Mouse (Mus musculus): ENCODE results near the gene Tmem201. TPM values are rescaled to one million over a fixed set of nuclear protein-coding genes. Genes with fewer than 3 reads are reported as not detected.
"Not testable (repeated sequence)": the region's sequence is repeated elsewhere in the genome, so short reads cannot be mapped to it uniquely, and the experiment has no call there.

The Tmem201 gene
- polyA plus RNA-seq, 1 experiment from 2014 or later, result 42.5 TPM

DNA sequence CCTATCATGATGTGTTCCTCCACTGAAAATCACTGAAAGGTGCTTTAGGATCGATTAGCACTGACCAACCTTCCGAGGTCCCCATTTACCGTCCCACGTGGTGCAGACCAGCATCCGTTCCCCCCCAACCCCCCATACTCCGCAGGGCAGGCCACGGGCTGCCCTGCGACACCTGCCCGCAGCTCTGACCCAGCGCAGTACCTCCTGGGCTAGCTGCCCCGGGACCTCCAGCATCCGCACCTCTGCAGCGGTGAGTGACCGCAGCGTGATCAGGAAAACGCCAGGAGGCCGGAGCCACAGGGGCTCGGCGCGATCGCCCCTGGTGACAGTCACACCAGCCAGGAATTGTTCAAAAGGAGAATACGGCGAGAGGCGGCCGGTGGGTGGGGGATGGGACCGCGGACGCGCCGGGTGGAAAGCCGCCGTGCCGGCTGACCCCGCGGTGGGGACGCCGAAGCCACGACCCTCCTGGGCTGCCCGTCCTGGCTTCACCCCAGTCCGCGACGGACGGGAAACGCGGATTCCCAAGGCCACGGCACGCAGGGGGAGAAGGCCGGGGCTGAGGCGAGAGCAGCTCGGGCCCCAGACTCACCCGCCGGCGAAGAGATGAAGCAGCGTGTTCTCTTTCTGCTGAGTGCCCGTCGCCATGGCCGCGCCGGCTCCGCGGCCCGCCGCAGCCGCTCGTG is 35.7 kb upstream of the Tmem201 start:
- WGBS, result under 1% methylated on average over 65 of the region's 65 CpGs
- peak overlapping the region; percentile 71 for H3K9ac ChIP-seq
- peak overlapping the region; percentile 71 for H3K4me3 ChIP-seq
- H3K4me2 ChIP-seq, result peak overlapping the region; percentile 99
- no peaks in the 10 kb centered on the region for H3K9me3 ChIP-seq (replicated peaks)
- H3K36me3 ChIP-seq, result no peaks in the 10 kb centered on the region
- peak; percentile 34 for ATAC-seq (replicated peaks; ENCODE audit: insufficient number of reproducible peaks, insufficient read depth, low FRiP score, low read depth)
- H3K27ac ChIP-seq, result peak overlapping the region; percentile 66
- peaks cover 29% of the 10 kb centered on the region for H3K4me1 ChIP-seq (replicated peaks)
- H3K27me3 ChIP-seq, result no peaks in the 10 kb centered on the region

- Histone ChIP-seq H3K4me3 (no peak overlapping the region), H3K4me1 (replicated peaks) (peaks cover 29% of the 10 kb centered on the region), H3K9me3 (replicated peaks) (no peaks in the 10 kb centered on the region), H3K9ac (no peak overlapping the region), H3K27me3 (no peaks in the 10 kb centered on the region), H3K27ac (no peak overlapping the region), H3K4me2 (no peak overlapping the region), H3K36me3 (no peaks in the 10 kb centered on the region)
- ATAC-seq (replicated peaks; ENCODE audit: insufficient number of reproducible peaks, insufficient read depth, low FRiP score, low read depth), result no peak
- WGBS, result 27% methylated on average over 2 of the region's 2 CpGs
Measured at GRCm38 (mm10) chr4:149772394-149772793, 34.5 kb upstream of the Tmem201 start.

DNA sequence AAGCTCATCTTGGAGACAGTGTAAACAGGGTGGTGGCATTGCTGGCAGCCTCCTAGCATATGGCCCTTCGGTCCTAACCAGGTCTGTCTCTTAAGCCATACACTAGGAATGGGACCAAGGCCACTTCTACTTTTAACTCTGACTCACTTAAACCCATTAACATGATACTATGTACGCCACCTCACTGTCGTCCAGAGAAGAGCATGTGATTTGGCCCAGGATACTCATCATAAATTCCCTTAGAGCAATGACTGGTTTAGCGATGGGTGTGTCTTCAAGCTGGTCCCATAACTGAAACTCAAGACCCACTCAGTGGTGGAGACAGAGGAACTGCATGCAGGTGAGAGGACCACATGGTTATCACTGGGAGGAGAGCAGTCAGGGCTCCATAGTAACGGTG is 27.4 kb upstream of the Tmem201 start:
- ATAC-seq (replicated peaks; ENCODE audit: insufficient number of reproducible peaks, insufficient read depth, low FRiP score, low read depth), result no peak
- H3K4me3 ChIP-seq, result no peak overlapping the region
- H3K9ac ChIP-seq, result no peak overlapping the region
- no peaks in the 10 kb centered on the region for H3K27me3 ChIP-seq
- no peaks in the 10 kb centered on the region for H3K4me1 ChIP-seq (replicated peaks)
- H3K9me3 ChIP-seq (replicated peaks), result no peaks in the 10 kb centered on the region
- WGBS, result 82% methylated on average over 5 of the region's 5 CpGs
- H3K27ac ChIP-seq, result no peak overlapping the region
- H3K36me3 ChIP-seq, result no peaks in the 10 kb centered on the region
- no peak overlapping the region for H3K4me2 ChIP-seq

- no peak overlapping the region for H3K9ac ChIP-seq
- H3K4me3 ChIP-seq, result no peak overlapping the region
Measured at GRCm38 (mm10) chr4:149763335-149763734, 25.5 kb upstream of the Tmem201 start.

DNA sequence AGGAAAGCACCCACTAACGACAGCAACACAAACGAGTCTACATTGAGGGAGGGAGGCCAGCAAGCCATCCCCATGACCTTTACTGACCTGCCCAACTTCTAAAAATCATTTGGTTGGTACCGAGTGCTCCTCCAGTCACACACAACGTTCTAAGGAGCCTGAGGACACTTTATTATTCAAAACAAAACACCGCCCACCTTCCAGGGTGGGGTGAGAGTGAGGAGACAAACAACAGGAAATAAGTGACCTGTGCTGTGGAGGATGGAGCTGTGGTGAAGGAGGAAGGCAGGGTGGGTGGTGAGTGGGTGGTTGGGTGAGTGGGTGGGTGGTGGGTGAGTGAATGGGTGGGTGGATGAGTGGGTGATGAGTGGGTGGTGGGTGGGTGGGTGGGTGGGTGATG is 21.7 kb upstream of the Tmem201 start:
- no peaks in the 10 kb centered on the region for H3K4me1 ChIP-seq (replicated peaks)
- 65% methylated on average over 5 of the region's 5 CpGs for WGBS
- no peak overlapping the region for H3K9ac ChIP-seq
- no peaks in the 10 kb centered on the region for H3K9me3 ChIP-seq (replicated peaks)
- no peak for ATAC-seq (replicated peaks; ENCODE audit: insufficient number of reproducible peaks, insufficient read depth, low FRiP score, low read depth)
- H3K27ac ChIP-seq, result no peak overlapping the region
- no peaks in the 10 kb centered on the region for H3K36me3 ChIP-seq
- no peak overlapping the region for H3K4me2 ChIP-seq
- H3K4me3 ChIP-seq, result no peak overlapping the region
- no peaks in the 10 kb centered on the region for H3K27me3 ChIP-seq

More at GRCm38 (mm10) chr4:149763335-149763734, 25.5 kb upstream of the Tmem201 start:
- H3K4me2 ChIP-seq, result no peak overlapping the region
- no peaks in the 10 kb centered on the region for H3K27me3 ChIP-seq
- H3K9me3 ChIP-seq (replicated peaks), result no peaks in the 10 kb centered on the region
- H3K27ac ChIP-seq, result no peak overlapping the region
- ATAC-seq (replicated peaks; ENCODE audit: insufficient number of reproducible peaks, insufficient read depth, low FRiP score, low read depth), result no peak
- H3K4me1 ChIP-seq (replicated peaks), result no peaks in the 10 kb centered on the region
- 83% methylated on average over 2 of the region's 2 CpGs for WGBS
- no peaks in the 10 kb centered on the region for H3K36me3 ChIP-seq

DNA sequence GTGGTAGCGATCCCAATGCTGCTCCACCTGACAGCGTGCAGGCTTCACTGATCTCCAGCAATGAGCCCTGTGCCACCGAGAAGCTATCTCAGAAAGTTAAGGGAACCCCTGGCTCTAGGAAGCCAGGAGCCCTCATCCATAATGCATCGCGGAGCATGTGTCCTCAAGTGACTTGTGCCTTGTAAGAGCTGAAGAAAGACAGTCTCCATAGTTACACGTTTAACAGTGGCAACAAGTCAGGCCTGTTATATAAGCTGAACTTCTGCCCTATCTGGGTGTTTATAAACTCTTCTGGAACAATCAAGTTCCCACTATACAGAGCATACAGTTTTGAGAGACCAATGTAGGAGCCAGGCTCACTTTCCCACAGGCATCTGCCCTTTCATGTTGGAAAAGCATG is 20.6 kb upstream of the Tmem201 start:
- 78% methylated on average over 6 of the region's 6 CpGs for WGBS
- Histone ChIP-seq H3K4me3 (no peak overlapping the region), H3K9ac (no peak overlapping the region), H3K36me3 (no peaks in the 10 kb centered on the region), H3K4me2 (no peak overlapping the region), H3K27me3 (no peaks in the 10 kb centered on the region), H3K27ac (no peak overlapping the region), H3K4me1 (replicated peaks) (no peaks in the 10 kb centered on the region), H3K9me3 (replicated peaks) (no peaks in the 10 kb centered on the region)
- ATAC-seq (replicated peaks; ENCODE audit: insufficient number of reproducible peaks, insufficient read depth, low FRiP score, low read depth), result no peak

DNA sequence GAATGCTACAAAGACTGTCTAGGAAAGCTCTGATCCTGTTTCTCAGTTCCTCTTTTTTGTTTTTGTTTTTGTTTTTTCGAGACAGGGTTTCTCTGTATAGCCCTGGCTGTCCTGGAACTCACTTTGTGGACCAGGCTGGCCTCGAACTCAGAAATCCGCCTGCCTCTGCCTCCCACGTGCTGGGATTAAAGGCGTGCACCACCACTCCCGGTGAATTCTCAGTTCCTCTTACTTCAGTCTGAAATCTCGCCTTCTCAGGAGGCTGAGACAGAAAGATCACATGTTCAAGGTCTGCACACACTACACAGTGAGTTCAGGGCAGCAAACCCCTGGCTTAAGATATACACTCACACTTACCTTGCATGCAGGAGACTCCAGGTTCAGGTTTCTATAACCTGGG is 18.7 kb upstream of the Tmem201 start:
- H3K9me3 ChIP-seq (replicated peaks); H3K27me3 ChIP-seq; H3K4me1 ChIP-seq (replicated peaks); H3K36me3 ChIP-seq; H3K27ac ChIP-seq; ATAC-seq (replicated peaks; ENCODE audit: insufficient number of reproducible peaks, insufficient read depth, low FRiP score, low read depth); H3K4me2 ChIP-seq; H3K9ac ChIP-seq; H3K4me3 ChIP-seq: not testable (repeated sequence)
- WGBS, result 86% methylated on average over 7 of the region's 7 CpGs

DNA sequence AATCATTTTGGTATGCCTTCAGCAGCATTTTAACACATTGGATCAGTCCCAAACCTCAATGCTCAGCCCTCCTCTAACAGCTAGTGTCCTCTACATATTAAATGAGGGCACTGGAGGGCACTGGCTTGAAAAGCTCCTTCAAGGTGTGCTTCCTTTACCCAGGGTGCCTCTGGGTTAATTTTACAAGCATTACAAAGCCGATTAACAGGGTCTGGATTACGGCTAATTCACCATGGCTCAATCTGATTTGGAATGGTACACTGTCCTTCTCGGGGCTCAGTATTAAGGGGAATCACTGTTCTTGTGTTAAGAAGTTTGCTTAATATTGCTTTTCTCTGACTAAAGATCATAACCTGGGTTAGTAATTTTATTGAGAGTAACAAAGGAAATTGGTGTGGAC is 15.0 kb upstream of the Tmem201 start:
- Histone ChIP-seq H3K9me3 (replicated peaks) (no peaks in the 10 kb centered on the region), H3K27ac (no peak overlapping the region), H3K36me3 (peaks cover 4% of the 10 kb centered on the region; the same call in 1 of the 2 replicates), H3K9ac (no peak overlapping the region), H3K4me3 (no peak overlapping the region), H3K27me3 (no peaks in the 10 kb centered on the region), H3K4me1 (replicated peaks) (no peaks in the 10 kb centered on the region), H3K4me2 (no peak overlapping the region)
- 77% methylated on average over 3 of the region's 3 CpGs for WGBS
- ATAC-seq (replicated peaks; ENCODE audit: insufficient number of reproducible peaks, insufficient read depth, low FRiP score, low read depth), result no peak

DNA sequence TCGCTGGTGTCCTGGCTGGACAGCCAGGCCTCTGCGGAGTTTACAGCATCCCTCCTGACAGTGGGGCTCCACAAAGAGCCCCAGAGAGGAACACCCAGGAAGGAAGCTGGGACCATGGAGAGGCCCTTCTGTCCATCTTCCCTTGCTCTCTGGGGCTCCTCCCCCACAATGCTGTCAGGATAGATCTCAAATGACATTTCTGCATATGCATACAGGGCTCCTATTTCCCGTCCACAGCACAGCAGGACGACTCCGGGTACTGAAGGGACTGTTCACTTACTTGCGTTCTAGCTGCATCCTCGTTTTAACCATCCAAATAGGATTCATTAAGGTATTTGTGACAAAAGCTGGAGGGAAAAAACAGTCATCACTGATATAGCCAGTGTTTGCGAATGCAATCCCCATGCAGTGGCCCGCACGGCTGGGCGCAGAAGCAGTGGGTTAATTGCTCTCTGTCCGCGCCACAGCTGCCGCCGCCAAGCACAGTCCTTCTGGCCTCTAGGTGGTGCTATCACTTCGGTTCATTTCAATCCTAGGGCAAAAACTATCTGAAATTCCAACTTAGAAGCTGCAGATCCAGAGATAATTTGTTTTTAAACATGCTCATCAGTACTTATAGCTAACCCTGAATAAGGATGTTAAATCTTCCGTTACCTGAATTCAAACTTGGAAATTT is 14.4 kb upstream of the Tmem201 start:
- Histone ChIP-seq H3K36me3 (peaks cover 4% of the 10 kb centered on the region; the same call in 1 of the 2 replicates), H3K4me2 (no peak overlapping the region), H3K4me1 (replicated peaks) (no peaks in the 10 kb centered on the region), H3K27me3 (no peaks in the 10 kb centered on the region), H3K27ac (no peak overlapping the region), H3K9ac (no peak overlapping the region), H3K4me3 (no peak overlapping the region), H3K9me3 (replicated peaks) (no peaks in the 10 kb centered on the region)
- ATAC-seq (replicated peaks; ENCODE audit: insufficient number of reproducible peaks, insufficient read depth, low FRiP score, low read depth), result no peak
- 37% methylated on average over 17 of the region's 17 CpGs for WGBS

GRCm38 (mm10) chr4:149750671-149751070 is 12.8 kb upstream of the Tmem201 start:
- Histone ChIP-seq H3K4me1 (replicated peaks) (no peaks in the 10 kb centered on the region), H3K9me3 (replicated peaks) (no peaks in the 10 kb centered on the region), H3K4me3 (no peak overlapping the region), H3K9ac (no peak overlapping the region), H3K36me3 (peaks cover 6% of the 10 kb centered on the region; the same call in 1 of the 2 replicates), H3K27ac (no peak overlapping the region), H3K27me3 (no peaks in the 10 kb centered on the region), H3K4me2 (no peak overlapping the region)
- WGBS, result 40% methylated on average over 5 of the region's 5 CpGs
- no peak for ATAC-seq (replicated peaks; ENCODE audit: insufficient number of reproducible peaks, insufficient read depth, low FRiP score, low read depth)

GRCm38 (mm10) chr4:149749663-149750015 is 11.8 kb upstream of the Tmem201 start:
- not testable (repeated sequence) for H3K4me2 ChIP-seq; H3K27me3 ChIP-seq; H3K4me3 ChIP-seq; H3K9me3 ChIP-seq (replicated peaks); H3K27ac ChIP-seq; H3K9ac ChIP-seq; H3K4me1 ChIP-seq (replicated peaks); ATAC-seq (replicated peaks; ENCODE audit: insufficient number of reproducible peaks, insufficient read depth, low FRiP score, low read depth); H3K36me3 ChIP-seq
- 89% methylated on average over 3 of the region's 3 CpGs for WGBS

Data from heart, embryonic 15.5 days (tissue).